Mouse (Mus musculus) bone marrow macrophage, adult 2 months (primary cell): ENCODE data around the gene Zic1. TPM values are rescaled to one million over a fixed set of nuclear protein-coding genes. Genes with fewer than 3 reads are reported as not detected.

Source experiments
- H3K27ac ChIP-seq: 2 replicates; pipeline ENCODE4 v1.5.1; 2012; ENCODE audit warnings: low read depth, low read length; ENCODE audit not compliant: insufficient read depth
- H3K4me1 ChIP-seq: 2 replicates; pipeline ENCODE4 v1.6.1; 2012; ENCODE audit warnings: low read length; ENCODE audit not compliant: control insufficient read depth, insufficient read depth
- H3K4me3 ChIP-seq: 2 replicates; pipeline ENCODE4 v1.5.1; 2012; ENCODE audit warnings: mild to moderate bottlenecking, low read length, moderate library complexity; ENCODE audit not compliant: insufficient read depth
- CTCF ChIP-seq: IDR thresholded peaks from 2 replicates; pipeline ENCODE4 v1.5.1; 2012; ENCODE audit warnings: low read depth, mild to moderate bottlenecking, low read length, moderate library complexity
- POLR2A ChIP-seq: IDR thresholded peaks from 2 replicates; pipeline ENCODE4 v1.6.1; 2012; ENCODE audit warnings: mild to moderate bottlenecking, low read depth, low read length, borderline replicate concordance
- polyA plus RNA-seq: library from polyadenylated mRNA; stranded (reverse); fragments of >200 nt; gene quantifications from 2 replicates; pipeline ENCODE4 v1.2.4, GENCODE M21; 2012; ENCODE audit not compliant: missing spikeins, insufficient read depth, insufficient read length

The Zic1 gene
- polyA plus RNA-seq, 1 experiment: not detected

DNA sequence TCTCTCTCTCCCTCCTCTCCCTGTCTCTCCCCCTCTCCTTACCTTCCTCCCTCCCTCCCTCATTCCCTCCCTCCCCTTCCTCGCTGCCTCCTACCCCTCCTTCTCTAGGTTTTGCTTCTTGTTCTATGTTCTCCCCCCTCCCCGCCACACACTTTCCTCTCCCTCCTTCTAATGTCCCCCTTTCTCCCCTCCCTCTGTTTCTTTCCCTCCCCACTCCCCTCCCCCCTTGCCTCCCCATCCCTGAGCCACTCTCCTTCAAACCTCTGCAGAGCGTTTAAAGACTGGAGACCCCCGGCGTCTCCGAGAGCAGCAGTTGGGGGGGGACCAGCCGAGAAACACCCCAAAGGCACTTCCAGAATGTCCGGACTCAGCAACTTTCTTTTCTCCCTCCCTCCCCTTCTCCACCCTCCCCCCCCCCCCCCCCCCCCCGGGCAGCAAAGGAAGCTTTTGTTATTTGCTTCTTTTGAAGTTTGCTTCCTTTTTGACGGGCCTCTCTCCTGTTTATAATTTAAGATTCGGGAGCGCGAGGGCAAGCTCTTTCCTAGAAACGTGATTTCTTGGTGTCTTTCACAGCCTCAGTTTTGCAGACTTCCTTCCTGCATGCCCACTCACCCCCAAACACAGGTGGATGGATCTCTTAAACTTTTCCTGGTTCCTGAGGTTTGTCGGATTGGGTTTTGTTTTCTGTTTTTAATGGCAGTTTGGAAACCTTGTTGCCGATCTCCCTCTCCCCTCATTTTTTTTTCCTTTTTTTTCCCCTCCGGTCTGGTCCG, 802 bp upstream of the Zic1 start:
- Histone ChIP-seq H3K27ac (no peak overlapping the region), H3K4me1 (no peaks in the 10 kb centered on the region; the same call in 1 of the 2 replicates), H3K4me3 (no peak overlapping the region)
- TF ChIP-seq CTCF (no peak), POLR2A (no peak)

DNA sequence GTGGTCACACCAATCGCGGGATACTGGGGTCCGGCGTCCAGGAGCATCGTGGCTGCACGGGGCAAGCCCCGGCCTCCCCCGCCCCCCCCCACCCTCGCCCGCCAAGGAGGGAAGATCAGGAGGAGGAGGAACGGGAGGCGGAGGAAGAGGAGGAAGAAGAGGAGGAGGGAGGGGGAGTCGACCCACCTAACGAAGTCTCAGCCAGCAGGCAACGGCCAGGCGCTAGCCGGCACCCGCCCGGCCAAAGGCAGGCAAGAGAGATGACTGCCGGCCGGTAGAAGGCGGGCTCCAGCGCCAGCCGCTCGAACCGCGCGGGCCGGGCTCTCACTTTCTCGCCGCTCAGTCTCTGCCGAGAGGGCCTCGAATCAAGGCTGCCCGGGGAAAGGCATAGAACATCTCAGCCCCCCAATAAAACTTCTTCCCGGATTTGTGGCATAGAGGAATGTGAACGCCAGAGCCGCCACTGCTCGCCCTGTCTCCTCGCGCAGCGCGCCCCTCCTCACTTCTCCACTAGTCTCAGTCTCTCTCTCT, 574 bp downstream of the Zic1 start:
- Histone ChIP-seq H3K27ac (no peak overlapping the region), H3K4me3 (peak overlapping the region; percentile 53), H3K4me1 (no peaks in the 10 kb centered on the region; the same call in 1 of the 2 replicates)
- no peak for TF ChIP-seq CTCF
- TF ChIP-seq POLR2A: no peak

DNA sequence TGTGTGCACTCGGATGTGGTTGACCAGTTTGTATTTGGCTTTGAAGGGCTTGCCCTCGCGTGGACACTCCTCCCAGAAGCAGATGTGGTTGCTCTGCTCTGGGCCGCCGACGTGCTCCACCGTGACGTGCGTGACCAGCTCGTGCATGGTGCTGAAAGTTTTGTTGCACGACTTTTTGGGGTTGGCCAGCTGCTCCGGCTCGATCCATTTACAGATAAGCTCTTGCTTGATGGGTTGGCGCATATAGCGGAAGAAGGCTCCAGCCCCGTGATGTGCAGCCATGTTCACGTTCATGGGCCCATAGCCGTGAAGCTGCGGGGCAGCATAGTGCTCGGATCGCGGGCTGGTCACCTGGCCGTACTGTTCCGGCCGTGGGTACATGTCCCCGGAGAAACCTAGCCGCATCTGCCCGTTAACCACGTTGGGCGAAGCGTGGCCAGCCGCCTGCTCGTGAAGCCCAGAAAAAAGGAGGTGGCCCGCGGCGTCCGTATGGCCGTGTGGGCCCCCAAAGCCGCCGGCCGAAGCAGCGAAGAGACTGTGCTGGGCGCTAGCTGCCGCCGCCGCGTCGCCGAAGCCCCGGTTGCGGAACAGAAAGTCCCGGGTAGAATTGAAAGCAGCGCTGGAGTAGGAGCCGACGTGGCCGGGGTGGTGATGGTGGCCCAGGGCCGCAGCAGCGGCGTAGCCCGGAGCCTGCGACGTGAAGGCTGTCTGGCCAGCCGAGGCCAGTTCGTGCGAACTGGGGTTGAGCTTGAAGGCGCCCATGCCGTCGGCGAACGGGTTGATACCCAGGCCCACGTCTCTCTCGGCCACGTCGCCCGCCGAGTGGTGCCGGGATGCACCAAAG, 1.3 kb downstream of the Zic1 start:
- Histone ChIP-seq H3K27ac (no peak overlapping the region), H3K4me3 (peak overlapping the region; percentile 53), H3K4me1 (no peaks in the 10 kb centered on the region; the same call in 1 of the 2 replicates)
- TF ChIP-seq CTCF (no peak), POLR2A (no peak)

DNA sequence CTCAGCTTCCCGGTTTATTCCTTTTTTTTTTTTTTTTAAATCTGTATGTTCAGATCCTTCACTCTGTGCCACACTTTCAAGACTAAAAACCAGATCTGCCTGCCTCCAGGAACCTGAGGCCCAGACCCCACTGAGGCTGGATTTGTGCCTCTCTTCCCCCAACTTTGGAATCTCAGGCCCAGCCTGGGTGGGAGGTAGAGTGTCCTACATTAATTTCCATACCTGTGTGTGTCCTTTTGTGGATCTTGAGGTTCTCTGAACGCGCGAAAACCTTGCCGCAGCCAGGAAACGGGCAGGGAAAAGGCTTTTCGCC, 1.8 kb downstream of the Zic1 start:
- Histone ChIP-seq H3K27ac (no peak overlapping the region), H3K4me1 (no peaks in the 10 kb centered on the region; the same call in 1 of the 2 replicates), H3K4me3 (no peak overlapping the region; the same call in 1 of the 2 replicates)
- TF ChIP-seq POLR2A: no peak
- no peak for TF ChIP-seq CTCF

DNA sequence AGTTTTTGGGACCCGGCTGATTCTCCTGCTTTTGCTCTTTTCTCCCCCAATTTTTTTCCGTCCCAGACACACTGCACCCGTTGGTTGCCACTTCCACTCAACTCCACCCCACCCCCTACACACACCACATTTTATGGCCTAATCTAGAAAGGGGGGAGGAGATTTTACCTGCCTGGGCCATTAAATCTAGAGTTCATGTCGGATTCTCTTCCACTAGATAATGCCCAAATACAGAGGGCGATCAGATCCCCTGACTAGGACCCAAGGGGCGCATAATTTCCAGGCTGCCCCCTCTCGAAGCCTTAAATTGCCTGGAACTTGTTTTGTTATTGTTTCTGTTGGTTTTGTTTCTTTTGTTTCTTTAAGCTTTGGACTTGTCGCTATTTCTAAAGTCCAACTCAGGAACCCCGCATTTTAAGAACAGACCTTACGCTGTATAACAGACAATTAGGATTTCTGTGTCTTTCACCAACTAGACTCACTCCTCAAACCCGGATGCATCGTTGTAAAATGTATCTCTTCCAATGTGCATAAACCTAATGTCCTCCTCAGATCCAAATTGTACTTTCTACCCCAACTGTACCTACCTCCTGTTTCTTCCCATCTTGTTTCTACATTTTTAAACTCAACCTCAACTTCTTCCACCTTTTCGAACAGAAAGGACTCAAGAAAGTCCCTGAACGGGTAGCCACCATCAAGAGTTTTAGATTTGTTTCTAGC, 2.4 kb downstream of the Zic1 start:
- Histone ChIP-seq H3K4me1 (no peaks in the 10 kb centered on the region; the same call in 1 of the 2 replicates), H3K4me3 (no peak overlapping the region), H3K27ac (no peak overlapping the region)
- TF ChIP-seq POLR2A (no peak), CTCF (no peak)

DNA sequence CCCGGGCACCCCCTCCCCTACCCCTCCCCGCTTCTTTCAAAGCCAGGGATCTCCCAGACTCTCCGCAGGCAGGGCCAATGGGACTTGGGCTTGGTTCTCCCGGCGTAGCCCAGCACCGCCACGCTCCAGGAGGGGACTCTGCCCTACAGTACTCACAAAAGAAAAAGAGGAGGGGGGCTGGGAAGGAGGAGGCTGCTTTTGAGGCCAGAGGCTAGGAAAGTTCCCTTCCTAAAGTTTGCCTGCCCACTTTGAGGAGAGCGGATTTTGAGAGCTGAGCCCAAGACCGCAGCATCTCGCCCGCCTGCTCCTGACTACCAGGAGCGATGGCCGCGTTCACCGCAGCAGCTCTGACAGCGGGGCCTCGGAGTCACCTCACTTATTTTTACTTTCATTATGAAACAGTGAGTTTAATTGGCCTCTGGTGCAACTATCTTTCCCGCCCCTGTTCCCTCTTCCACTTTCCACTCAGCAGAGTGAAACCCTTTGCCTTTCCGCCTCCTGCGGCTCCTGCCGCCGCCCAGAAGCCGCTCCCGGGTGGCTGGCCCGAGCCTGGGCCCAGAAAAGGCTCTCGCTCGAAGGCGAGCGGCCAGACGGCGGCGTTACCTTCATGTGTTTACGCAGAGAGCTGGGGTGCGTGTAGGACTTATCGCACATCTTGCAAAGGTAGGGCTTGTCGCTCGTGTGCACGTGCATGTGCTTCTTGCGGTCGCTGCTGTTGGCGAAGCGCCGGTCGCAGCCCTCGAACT, 3.6 kb downstream of the Zic1 start, which contains the start of gene Zic4:
TSS of gene Zic4 (plus strand) at position 558 of the 746 bp plus-strand sequence.
- TF ChIP-seq CTCF: no peak
- TF ChIP-seq POLR2A: no peak
- no peaks in the 10 kb centered on the region; the same call in 1 of the 2 replicates for H3K4me1 ChIP-seq
- H3K4me3 ChIP-seq: peak within 1 kb of the TSS; percentile 52
- no peak within 1 kb of the TSS for H3K27ac ChIP-seq

DNA sequence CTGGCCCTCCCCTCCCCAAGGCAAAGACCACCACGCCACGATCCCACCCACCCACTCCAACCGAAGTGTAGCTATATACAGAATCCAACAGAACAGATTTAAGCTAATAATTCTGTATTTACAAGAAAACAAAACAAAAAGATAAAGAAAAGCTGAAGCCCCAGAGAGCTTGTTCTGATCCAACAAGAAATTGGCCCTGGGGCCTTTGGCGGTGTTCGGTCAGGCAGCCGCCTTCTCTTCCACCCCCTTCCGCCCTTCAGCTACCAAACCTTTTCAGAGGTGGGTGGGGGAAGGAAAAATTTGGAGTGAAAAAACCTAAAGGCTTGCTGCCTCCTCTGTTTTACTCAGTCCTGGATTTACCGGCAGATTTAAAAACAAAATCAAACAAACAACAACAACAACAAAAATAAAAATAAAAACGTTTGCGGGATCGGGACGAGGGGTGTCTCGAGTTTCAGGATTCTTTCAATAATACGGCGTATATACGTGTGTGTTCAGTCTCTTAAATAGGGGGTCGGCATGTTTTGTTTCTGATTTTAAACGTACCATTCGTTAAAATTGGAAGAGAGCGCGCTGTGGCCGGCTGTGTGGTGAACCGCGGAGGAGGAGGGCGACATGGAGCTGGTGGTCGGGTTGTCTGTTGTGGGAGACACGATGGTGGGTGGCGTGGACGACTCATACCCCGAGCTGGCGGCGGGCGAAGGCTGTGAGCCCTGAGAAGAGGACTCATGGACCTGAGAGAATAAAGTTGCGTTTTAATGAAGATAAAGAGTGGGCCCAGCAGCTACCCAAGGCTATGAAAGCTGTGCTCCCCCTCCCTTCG, 4.4 kb downstream of the Zic1 start:
- no peak overlapping the region for H3K4me3 ChIP-seq
- H3K27ac ChIP-seq: no peak overlapping the region
- no peak for TF ChIP-seq POLR2A
- no peak for TF ChIP-seq CTCF
- H3K4me1 ChIP-seq: no peaks in the 10 kb centered on the region; the same call in 1 of the 2 replicates
